Mouse (Mus musculus) G1E-ER4 (cell line): ENCODE measurements around the gene Sostdc1. TPM values are rescaled to one million over a fixed set of nuclear protein-coding genes. Genes with fewer than 3 reads are reported as not detected.

Experiments used
- GATA1 ChIP-seq: IDR thresholded peaks from one replicate; pipeline ENCODE4 v1.8.0; 2012; ENCODE audit warnings: low read length, inconsistent platforms
- polyA plus RNA-seq: library from polyadenylated mRNA; stranded (reverse); fragments of >175 nt; gene quantifications from 2 replicates; pipeline ENCODE4 v1.2.3, GENCODE M21; 2012

Gene Sostdc1
- polyA plus RNA-seq, 1 experiment: not detected

GRCm38 (mm10) chr12:36332676-36333075 lies 18.7 kb downstream of the Sostdc1 start:
- no peak for TF ChIP-seq GATA1

- no peak for TF ChIP-seq GATA1
Observed at GRCm38 (mm10) chr12:36333837-36334281, 19.9 kb downstream of the Sostdc1 start.

GRCm38 (mm10) chr12:36344131-36344530 lies 30.2 kb downstream of the Sostdc1 start:
- no peak for TF ChIP-seq GATA1

GRCm38 (mm10) chr12:36360064-36360463 lies 46.1 kb downstream of the Sostdc1 start:
- no peak for TF ChIP-seq GATA1

- TF ChIP-seq GATA1: no peak
Observed at GRCm38 (mm10) chr12:36360693-36361092, 46.8 kb downstream of the Sostdc1 start.

- no peak for TF ChIP-seq GATA1
Observed at GRCm38 (mm10) chr12:36364013-36364412, 50.1 kb downstream of the Sostdc1 start.

Other genes starting within 250 kb of the Sostdc1 start
- gene Ankmy2, start 157.0 kb upstream of the Sostdc1 start, polyA plus RNA-seq: 1.5 and 2.0 TPM in 2 replicates
- gene Bzw2, start 156.1 kb upstream of the Sostdc1 start, polyA plus RNA-seq: 15.0 and 23.4 TPM in 2 replicates
- not detected in 2 replicates for gene Lrrc72, start 60.7 kb upstream of the Sostdc1 start, polyA plus RNA-seq
- 0.90 and 1.7 TPM in 2 replicates for gene Ispd, start 67.3 kb downstream of the Sostdc1 start, polyA plus RNA-seq
- gene D630036H23Rik, start 68.0 kb downstream of the Sostdc1 start, polyA plus RNA-seq: 0.94 and 1.4 TPM in 2 replicates